Mouse (Mus musculus): ENCODE measurements around the gene Mitf.

DNA sequence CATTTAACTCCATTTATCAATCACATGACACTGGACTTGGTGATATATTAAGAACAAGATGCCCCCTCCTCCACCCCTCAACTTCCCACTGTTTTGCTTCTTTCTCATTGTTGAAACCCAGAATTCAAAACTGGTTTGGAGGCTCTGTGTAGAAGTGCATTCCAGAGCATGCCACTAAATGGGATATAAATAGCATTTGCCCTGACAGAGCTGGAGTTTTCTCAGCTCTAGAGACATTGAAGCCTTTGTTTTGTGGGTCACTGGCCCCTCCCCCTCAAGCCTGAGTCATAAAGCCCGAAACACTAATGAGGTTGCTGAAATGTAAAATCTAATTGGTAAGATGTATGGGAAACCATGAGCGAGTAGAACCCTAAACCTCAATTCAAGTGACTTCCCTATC lies 76.6 kb downstream of the Mitf start:
- no peak for TF ChIP-seq CTCF (IDR thresholded peaks at IDR 0.05)
- no peak for TF ChIP-seq EP300 (IDR thresholded peaks at IDR 0.05)

Data from lung, postnatal 0 days (tissue).